Mouse (Mus musculus) c-Kit-positive CD71-positive TER-119-positive erythroid progenitor cells, embryonic 14.5 days (primary cell): ENCODE measurements around the gene Neurl4.
"Not testable (repeated sequence)": the region's sequence is repeated elsewhere in the genome, so short reads cannot be mapped to it uniquely, and the experiment has no call there.

Experiments used
- DNase-seq: peaks from one replicate; pipeline ENCODE4 v3.0.0-alpha.2; 2013; ENCODE audit warnings: low spot score

Gene Neurl4

DNA sequence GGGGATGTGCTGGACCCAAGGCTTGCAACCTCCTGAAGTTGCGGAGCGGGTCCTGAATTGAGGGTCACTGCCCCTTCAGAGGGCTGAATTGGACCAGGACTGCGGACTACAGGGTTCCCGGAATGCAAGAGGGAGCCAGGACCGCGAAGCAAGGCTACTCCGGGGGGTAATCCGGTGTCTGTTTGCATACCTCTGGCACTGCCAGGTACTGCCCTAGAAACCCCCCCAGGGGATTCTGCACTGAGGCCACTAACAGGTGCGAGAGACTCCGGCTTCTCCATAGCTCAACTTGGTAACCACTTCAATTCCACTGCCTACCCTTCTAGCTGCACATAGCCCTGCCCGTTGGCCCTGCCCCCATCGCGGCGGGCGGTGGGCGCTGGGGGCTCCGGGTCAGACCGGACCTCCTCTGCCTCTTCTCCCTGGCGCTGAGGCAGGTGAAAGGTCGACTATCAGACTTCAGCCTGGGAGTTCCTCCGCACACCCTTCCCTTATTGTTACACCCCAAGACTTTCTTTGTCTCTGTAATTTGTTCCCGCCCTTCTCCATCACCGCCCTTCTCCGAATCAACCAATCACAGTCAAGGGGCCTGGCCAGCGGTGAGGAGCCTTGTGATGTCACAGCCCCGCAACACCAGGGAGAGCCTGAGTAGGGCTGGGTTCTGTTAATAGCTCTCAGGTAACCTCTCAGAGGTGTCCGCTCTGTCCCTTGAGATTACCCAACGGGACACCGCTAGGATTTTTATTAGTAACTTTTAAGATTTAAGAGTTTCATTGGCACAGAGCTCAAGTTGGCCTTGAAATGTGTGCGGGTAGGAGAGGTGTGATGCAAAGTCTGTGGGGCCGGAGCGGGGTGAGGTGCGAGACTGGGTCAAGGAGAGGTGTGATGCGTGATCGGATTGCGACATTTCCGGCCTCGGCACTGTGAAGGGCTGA is at the start of gene Neurl4, which contains the start of gene 2810408A11Rik:
Gene Neurl4, plus strand, starts transcription at position 602 of the 935 bp plus-strand sequence.
Gene 2810408A11Rik, minus strand, starts transcription at position 517 of the 935 bp plus-strand sequence.
- DNase-seq, result peak; percentile 95

GRCm38 (mm10) chr11:69853994-69854393 is 46.9 kb upstream of the Neurl4 start:
- DNase-seq, result peak; percentile 98

DNA sequence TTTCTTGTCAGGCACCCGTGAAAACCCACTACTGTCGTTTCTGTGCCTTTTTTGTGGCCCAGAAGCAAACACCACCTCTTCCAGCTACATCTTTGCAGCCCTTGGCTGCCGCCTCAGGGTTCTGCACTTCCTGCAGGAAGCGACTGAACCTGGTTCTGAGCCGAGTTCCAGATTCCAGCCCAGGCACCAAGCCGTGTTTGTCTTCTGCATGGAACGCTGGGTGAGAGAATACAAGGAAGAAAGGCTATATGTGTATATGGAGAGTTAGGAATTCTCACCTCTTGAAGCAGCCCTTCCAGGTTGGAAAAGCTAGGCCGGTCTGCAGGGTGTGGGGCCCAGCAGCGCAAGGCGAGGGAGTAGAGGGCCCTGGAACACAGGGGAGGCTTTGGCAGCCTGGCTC is 46.2 kb upstream of the Neurl4 start:
- no peak for DNase-seq

GRCm38 (mm10) chr11:69855347-69855746 is 45.5 kb upstream of the Neurl4 start:
- no peak for DNase-seq

DNA sequence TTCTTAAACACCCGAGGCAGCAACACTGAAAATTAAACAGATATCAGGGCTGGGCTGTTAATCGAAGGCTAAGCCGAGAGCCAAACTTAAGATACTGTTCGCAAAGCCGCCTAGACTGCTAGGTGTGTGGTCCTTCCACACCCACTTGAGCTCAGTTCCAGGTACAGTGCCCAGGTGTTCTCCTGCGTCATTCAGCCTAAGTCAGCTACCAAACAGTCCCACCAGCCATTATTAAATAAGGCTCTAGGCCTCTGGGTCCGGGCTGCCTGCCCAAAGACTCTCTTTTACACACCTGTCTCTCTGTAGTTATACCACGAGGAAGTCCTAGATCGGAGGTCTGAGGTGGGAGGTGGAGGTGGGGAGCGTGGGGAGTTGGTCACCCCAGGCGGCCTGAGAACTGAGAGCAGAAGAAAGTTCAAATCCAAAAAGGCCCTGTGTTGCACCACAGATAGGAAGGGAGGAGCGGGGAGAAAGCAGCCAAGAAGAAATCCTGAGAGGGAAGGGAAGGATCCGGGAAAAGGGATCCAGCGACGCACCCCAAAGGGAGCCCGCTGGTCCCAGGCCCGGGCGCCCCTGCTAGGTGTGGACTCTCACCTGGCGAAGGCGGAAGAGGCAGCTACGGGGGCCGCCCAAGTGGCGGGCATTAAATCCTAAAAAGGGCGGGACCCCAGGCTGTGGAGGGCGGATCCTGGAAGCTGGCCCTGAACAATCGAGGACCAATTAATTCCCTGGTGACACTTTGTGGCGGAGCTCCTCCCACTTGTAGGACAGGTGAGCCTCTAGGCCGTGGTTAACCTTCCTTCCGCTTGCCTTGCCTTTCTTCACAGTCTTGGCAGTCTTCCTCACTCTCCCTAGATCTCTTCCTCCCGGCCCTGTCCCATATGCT is 42.5 kb upstream of the Neurl4 start, which contains the start of gene Tnk1:
Gene Tnk1, minus strand, starts transcription at position 618 of the 886 bp plus-strand sequence.
- no peak for DNase-seq

- DNase-seq, result not testable (repeated sequence)
These were observed 37.1 kb upstream of the Neurl4 start for GRCm38 (mm10) chr11:69863729-69864128.

DNA sequence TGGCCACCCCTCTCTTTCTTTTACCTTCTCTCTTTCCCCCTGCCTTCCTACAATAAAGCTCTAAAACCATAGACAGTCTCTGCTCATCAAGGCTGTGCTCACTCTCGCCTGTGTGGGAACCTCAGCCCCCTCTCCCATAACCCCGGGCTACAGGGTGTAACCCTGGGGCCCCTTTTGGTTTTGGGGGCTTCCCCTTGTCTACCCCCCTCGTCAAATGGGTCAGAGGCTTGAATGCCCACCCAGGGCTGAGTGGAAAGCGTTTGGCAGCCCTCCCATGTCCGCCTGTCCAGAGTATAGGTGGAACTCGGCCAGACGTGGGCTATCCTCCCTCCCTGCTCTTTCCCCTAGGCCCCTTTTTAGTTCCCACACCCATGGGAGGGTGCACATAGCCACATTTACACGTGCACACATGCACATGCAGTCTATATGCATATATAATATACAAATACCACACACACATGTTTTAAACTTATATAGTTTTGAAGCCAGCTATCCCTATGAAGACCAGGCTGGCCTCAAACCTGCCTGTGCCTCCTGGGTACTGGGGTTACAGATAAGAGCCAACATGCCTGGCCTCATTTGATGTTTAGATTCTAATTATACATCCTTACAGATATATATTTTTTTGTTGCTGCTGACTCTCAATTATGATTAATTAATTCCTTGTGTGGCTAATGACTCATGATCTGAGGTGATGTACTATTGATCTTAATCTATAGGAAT is 36.6 kb upstream of the Neurl4 start:
- no peak for DNase-seq

- no peak for DNase-seq
These were observed 35.3 kb upstream of the Neurl4 start for GRCm38 (mm10) chr11:69865561-69865960.

- DNase-seq, result no peak
These were observed 33.5 kb upstream of the Neurl4 start for GRCm38 (mm10) chr11:69867335-69867734.

DNA sequence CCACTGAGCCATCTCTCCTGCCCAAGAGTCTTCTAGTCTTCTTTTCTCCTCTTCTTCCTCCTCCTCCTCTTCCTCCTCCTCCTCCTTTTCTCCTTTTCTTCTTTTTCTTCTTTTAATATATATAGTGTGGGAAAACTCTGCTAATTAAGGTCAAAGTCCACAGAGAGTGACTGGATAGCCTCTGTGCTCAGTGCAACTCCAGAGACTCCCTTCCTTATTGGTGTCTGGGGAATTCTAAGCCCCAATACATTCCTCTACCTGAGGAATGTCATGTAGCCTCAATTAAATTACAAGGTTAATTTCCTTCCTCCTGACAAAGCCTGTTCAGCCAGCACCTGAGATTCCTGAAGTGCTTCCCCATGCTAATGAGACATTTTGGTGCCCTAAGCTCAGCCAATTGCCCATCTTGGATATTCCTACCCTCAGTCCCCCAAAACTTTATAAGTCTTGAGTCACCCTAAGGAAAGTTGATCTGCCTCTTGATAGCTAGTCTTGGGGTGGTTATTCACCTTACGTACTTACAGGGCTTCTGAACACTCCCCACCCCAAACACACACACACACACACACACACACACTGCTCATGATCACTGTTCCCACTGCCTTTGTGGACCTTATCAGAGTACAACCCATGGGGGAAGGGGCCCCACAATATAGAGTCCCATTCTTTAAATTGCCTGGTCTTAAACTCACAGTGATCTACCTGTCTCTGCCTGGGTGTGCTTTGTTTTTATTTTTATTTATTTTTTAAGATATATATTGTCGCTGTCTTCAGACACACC is 30.4 kb upstream of the Neurl4 start:
- no peak for DNase-seq

GRCm38 (mm10) chr11:69871822-69872221 is 29.1 kb upstream of the Neurl4 start:
- no peak for DNase-seq

DNA sequence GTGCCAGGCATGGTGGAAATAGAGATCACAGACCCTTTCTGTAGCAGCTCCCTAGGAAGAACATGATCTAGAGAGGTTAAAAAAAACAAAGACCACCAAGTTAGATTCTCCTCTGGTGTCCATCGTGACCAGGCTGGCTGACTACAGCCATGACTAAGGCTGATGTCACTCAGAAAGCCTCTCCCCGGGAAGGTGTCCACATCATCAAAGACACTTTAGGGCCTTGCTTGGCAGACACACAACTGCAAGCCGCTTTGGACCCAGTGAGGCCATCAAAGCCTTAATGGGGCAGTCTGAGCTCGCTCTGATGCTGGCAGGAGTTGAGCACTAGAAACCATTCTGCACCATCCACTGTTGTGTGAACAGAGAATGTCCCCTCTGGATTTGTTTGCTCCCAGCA is 28.4 kb upstream of the Neurl4 start:
- no peak for DNase-seq

DNA sequence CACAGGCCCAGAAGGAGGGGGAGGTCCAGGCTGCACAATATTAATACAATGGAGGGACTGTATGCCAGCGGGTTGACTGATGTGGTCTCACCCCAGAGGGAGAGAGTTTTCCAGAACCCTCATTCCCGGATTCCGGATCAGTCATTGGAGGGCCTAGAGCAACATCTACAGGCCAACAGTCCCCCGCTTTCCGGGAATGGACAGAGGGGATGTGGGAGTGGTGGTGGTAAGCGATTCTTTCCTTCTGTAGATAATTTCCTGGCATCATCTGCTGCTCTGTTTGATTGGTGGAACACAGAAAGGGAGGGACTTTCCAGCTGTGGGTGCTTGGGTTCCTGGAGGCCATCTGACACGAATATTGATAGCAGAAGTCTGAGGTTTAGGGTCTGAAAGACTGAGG is 24.7 kb upstream of the Neurl4 start:
- no peak for DNase-seq

- DNase-seq, result peak; percentile 86
These were observed 24.0 kb upstream of the Neurl4 start for GRCm38 (mm10) chr11:69876867-69877266.

DNA sequence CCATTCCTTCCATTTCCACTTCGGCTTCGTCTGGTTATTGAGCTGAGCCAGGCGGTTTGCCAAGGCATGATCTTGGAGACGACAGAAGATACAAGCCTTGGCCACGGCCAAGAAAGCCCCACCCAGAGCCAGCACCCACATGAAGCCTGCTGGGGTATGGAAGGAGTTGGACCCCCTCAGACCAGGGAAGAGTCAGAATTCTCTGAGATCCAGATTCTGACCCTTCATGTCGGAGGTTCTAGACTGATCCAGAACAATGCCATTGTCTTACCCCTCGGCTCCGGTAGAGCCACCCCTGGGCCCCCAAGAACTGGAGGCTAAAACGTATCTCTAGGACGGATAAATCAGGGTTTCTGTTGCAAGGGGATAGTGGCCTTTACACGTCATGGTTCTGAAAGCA is 23.0 kb upstream of the Neurl4 start, which contains the start of gene Tmem95:
Gene Tmem95, minus strand, starts transcription at position 141 of the 400 bp plus-strand sequence.
- no peak for DNase-seq

DNA sequence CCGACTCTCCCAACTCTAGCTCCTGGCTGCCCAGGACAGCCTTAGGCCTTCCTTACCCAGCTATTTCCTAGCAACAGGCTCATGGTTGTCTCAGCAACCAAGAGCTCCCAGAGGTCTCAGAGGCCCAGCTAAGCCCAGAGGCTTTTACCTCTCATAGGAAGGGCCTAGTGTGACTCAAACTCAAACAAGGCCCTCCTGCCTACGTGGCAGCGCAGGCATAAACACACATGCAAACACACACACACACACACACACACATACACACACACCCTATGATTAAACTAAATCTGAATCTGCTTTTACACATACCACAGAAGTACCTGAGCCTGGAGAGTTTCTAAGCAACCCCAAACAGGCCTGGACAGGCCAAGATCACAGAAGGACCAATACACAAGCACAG is 22.5 kb upstream of the Neurl4 start:
- no peak for DNase-seq

DNA sequence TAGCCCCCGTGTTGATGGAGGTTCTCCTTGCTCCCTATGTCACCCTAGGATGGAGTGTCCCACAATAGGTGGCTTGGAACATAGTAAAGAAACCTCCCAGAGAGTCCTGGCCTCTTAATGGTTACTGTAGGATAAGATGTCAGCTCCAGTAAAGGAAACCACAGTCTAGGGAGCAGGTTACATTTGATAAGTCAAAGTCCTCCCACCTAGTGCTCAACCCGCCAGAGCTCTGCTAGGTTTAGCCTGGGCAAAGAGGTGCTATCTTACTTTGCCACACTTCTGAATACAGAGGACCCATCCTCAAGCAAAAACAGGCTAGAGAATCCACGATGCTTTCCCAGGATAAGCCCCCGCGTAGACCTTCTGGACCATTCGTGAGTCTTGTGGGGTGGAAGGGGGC is 21.9 kb upstream of the Neurl4 start:
- DNase-seq, result no peak

DNA sequence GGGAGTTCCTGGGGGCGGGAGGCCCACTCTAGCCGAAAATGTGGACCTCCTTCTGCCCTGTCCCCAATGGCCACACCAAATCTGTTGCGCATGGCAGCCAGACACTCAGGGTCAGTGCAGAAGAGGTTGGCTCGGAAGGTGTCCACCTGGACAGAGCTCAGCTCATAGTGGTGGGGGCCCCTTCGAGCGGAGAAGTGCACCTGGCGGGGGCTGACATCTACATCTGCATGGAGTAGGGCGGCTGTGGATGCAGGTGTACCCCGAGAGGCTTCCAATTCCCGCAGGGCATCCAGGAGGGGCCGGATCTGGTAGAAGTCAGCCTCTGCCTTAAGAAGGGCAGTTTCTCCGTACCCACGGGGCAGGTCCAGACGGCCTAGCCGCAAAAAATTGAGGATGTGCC is 21.2 kb upstream of the Neurl4 start:
- DNase-seq, result no peak

GRCm38 (mm10) chr11:69880506-69880852 is 20.4 kb upstream of the Neurl4 start:
- peak; percentile 74 for DNase-seq

- no peak for DNase-seq
These were observed 19.8 kb upstream of the Neurl4 start, which contains the start of gene Kctd11 for GRCm38 (mm10) chr11:69880853-69881603. Gene Kctd11, minus strand, starts transcription at chr11:69881406.
